Mouse (Mus musculus) natural killer cell, adult 2 months (primary cell): ENCODE results near the gene Dcun1d3.
A peak's percentile ranks its signal among the peaks of the same experiment; 100 is the strongest.

Experiments
- DNase-seq, 2 experiments: peaks; one replicate each; pipeline ENCODE4 v3.0.0; 2022; ENCODE audit warnings: low spot score in 2 of 2

Dcun1d3 gene

DNA sequence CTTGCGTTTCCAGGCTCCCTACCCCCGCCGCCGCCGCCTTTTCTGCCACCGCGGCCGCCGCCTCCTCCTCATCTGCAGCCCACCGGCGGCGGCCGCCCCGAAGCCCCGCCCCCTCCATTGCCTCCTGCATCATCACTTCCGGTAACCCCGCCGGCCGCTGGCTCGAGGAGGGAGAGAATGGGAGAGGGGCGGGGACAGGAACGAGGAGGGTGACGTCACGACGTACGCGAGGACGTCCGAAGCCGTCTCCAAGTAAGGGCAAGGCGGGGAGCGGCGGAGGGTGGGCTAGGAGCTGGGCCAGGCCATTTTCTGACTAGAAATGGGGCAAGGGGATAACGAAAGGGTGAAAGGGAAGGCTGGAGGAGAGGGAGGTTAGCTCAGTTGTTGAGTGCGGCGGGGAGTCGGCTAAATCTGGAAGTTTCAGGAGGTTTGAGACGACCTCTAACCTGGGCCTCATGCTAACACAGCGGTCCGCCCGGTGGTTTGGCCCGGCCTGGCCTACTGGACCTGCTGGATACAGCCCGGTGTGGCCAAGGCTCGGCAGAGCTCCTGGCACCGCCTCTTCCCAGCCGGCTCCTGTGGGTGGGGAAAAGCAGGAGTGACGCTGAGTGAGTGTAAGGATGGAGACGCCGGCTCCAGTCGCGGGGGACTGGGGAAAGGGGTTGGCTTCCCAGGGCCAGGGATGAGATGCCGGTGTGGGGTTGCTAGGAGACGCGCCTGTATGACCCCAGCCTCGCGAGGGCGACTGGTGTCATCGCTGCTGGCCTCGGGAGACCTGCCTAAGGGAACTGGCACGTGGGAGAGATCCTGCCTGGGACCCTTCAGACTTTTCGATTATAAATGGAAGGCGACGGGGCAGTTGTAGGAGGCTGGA lies at the start of gene Dcun1d3, which contains the start of gene Lyrm1:
Dcun1d3 (minus strand) TSS at position 660 of the 874 bp plus-strand sequence.
Lyrm1 (plus strand) TSS at position 223 of the 874 bp plus-strand sequence.
- DNase-seq: peak; percentile 95

DNA sequence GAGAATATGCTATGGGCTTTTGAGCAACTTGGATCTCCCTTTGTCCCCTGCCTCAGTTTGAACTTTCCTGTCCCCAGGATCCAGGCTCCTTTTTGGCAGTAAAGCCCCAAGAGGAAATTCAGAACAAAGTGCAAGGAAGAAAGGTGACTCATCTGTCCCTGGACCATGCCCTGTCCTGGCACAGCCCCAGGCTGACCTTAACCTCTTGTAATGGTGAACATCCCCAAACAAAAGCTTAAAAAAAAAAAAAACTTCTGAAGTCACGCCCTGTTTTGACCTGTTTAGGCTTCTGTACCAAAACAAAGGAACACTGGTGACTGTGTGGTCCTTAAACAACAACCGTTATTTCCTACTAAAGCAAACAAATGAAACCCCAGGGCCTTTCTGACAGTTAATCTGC lies 45.5 kb upstream of the Dcun1d3 start:
- DNase-seq: no peak

DNA sequence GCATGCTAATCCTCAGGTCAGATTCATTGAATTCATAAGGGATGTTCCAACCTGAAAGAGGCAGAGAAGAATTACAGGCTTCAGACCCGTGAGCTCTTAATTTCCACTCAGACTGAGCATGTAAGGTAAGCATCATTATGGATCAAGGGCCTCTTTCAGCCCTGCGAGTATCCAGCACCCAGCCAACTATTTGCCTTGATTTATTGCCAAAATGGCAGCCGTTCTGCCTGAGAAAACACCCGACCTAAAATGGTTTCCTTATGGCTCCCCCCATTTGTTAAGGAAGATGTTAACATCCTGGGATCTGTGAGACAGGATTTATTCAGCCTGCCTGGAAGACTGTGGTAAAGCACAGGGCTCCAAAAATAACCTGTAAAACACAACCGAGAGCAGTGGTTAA lies 40.9 kb upstream of the Dcun1d3 start:
- DNase-seq: no peak

DNA sequence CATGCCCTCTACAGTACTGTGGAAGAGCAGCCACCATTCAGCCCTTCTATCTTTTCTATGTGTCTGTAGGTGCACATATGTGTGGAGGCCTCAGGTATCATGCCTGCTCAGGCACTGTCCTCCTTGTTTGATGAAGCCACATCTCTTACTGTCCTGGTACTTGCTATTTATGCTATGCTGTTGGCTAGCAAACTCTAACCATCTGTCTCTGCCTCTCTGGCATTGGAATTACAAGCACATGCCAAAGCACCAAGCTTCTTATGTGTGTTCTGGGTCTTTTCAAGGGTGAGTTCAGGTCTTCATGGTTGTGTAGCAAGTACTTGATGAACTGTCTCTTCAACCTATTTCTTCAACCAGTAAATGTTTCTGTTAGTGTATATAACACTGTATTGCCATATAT lies 40.2 kb upstream of the Dcun1d3 start:
- DNase-seq: no peak

DNA sequence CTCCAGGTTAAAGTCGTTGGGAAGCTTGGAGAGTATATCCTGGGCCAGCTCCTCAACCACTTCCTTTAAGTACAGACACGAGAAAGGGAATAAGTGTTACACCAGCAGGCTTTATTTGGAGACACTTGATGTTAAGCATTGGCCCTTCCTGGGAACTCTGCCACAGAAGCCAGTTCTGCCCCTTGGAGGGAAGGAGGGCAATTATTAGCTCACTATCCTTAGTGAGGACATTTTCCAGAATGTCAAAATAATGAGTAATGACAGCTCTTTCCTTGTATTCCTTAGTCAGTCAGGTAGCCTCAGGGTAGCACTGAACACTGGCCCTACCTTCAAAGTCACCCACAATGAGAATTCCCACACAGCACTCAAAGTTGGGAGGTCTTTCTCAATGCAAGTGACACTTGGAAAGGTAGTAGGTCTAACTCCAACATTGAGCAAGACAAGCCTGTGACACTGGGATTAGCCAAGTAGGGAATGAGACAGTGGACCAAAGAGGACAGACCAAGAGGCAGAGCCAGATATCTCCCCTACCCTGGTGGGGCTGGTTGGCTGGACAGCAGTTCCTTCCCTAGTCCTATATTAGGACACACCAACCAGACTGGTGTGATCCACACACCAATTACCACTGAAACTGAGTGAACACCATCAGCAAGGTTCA lies 32.8 kb upstream of the Dcun1d3 start:
- no peak for DNase-seq

DNA sequence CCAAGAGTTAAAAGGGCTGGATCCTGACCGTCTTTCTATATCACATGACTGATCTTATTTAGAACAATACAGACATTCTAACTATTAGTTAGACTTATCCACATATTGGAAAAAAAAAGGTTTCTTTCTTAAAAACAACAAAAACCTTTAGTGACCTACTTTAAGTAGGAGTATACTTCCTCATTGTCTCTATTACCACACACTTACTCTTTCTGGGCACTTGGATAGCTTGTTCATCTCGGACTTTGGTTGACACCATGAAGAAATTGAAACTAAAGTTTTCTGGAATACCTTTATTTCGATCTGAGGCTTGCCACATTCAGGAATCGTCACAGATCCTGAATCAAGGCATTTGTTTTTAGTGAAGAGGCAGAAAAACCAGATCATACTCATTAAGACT lies 25.0 kb upstream of the Dcun1d3 start:
- no peak for DNase-seq

DNA sequence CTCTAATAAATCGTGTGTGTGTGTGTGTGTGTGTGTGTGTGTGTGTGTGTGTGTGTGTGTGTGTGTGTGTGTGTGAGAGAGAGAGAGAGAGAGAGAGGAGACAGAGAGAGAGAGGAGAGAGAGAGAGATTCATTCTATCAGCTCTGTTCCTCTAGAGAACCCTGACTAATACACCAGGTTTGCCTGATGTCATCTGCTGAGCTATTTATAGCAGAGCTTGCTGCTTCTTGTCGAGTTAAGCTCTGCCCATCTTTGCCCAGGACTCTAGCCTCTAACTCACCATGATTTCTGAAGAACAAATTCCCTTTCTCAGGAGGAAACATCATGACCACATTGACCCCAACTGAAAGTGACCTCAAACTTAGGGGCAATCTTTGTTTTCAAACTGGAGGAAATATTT lies 24.4 kb upstream of the Dcun1d3 start:
- no peak for DNase-seq

DNA sequence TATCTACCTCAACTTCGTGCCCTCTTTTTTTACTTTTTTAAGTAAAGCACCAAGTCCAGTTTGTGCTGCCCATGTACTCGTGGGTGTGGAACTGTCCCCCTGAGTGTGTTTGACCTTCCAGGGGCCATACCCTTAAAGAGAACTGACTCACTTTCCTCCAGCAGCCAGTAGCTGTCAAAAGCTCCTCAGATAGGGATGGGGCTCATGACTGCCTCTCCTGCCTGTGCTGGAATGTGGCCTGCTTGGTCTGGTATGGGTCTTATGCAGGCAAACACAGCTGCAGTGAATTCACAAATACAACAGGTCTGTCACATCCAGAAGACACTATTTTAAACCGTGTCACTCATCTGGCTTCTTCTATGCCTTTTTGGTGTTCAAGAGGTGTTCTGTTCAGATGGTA lies 15.6 kb upstream of the Dcun1d3 start:
- DNase-seq: no peak

DNA sequence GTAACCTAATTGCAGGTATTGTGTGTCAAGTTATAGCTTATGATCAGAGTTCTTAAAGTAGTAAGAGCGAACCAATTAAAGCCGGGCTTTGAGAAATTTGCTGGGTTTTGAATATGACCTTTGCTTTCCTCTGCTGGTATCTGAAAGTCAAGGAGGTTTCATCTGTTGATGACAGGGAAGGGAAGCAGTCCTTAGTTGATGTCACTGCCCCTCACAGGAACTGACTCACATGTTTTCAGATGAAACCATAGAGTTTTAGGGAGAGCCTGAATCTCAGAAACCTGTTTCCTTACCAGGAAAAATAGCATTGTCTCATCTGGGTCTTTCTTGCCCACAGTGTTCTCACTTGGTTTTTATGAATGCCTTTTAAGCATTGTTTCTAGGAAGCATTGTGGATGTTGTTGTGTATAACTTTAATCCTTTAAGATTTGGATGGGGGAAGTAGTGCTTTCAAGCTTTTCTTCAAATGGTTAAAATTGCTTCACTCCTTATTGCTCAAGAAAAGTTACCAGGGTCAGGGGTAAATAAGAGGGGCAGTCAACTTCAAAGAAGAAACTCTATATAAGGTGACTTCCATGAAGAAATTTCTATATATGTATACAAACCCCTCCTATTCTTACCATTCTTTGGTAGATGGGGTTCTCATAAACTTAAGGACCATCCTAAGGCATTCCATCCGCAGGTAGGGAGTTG lies 10.6 kb upstream of the Dcun1d3 start:
- no peak for DNase-seq

DNA sequence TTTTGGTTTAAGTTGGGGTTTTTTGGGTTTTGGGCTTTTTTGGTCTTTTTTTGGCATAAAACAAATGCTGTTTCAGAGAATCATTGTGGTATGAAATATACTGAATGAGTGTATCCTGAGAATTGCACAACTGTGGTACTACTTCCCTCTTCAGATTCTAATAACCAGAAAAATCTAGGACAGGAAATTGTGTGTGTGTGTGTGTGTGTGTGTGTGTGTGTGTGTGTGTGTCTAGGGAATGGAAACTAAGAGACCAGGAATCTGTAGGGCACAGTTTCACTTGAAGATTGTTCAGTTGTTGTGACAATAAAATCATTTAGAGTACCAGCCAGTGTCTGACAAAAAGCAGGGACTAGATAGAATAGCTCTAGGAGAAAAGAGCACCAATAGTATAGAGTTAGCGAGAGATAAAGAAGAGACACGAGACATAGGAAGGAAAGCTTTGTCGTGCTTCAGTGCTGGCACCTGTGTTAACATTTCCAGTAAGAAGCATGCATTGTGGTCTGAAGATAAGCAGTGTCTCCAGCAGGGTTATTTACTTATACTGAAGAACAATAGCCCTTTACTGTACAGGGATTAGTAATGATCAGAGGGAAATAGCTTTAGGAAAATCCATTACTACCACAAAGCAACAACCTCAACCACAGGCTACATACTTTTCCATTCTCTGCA lies 3.4 kb upstream of the Dcun1d3 start:
- DNase-seq: no peak

DNA sequence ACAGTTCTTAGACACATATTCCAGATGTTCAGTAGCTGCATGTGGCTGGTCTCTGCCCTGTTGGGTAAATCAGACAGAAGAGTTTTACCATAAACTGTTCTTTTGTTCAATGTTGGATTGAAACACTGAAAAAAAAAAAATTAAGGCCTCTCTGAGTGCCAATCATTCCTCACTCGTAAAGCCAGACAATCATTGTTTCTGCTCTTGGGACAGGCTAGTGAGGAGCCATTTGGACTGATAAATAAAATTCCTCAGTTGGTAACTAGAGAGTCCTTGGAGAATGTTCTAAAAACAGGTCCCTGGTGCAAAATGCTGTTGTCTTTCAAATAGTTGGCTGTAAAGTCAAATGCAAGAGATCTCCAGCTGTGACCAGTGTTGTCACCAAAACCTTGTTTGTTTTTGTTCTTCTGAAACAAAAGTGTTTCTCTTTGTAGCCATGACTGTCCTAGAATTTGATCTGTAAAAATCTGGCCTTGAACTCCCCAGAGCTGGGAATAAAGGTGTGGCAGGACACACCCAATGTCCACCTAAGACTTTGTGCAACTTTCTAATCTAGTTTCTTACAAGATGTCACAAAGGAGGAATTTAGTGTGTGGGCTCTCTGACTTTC lies 2.3 kb upstream of the Dcun1d3 start:
- DNase-seq: no peak

DNA sequence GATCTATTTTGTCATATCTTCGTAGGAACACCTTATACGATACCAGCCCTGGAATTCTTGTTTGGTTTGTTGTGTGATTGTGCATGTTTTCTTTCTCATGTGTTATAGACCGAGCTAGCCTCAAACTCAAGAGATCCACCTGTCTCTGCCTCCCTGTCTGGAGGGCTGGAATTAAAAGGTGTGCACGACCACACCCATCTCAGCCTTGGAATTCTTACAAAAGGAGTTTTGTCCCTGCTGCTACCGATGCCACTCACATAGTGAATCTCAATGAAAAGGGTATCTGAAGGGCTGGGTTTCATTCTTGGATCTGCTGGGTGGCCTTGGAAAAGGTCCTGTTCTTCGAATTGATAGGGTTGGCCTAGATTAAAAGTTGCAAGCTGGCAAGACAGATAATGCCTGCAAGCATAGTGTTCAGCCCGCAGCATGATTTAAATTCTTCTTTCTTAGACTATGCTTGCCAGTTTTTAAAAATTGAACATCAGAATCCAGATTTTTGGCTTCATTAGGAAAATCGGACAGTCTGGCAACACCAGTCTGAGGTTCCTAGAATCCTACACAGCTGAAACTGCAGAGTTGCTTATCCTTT lies 1.5 kb upstream of the Dcun1d3 start:
- DNase-seq: no peak

DNA sequence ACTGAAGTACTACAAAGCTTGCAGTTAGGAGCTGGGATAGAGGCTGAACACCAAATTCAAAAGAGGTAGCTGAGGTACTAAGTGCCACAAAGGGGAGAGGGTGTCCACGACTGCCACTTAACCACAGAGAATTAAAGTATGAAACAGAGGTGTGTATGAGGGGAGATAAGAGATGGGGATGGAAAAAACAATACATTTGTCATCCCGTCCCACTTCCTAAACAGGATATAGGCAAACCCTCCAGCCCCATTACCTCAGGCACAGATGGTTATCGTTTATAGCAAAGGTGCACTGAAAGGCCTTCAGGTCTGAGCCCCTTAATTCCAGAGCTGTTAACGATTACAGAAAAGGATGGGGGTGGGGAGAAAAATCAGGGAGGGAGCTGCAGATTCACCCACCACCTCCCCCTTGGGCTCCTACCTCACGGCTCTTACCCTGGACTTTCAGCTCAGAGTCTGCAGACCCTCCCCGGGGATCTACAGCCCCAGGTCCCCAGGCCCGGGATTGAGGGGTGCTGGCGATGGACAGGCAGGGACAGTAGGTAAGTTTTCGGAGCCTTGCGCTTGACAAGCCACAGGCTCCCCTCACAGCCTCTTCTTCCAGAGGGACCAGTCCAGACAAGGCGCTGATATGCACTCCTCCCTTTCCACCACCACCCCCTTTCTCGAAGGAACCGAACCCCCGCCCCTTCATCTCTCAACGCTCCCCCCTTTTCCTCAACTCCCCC lies 1.1 kb downstream of the Dcun1d3 start:
- peak; percentile 1 to 4 for DNase-seq

DNA sequence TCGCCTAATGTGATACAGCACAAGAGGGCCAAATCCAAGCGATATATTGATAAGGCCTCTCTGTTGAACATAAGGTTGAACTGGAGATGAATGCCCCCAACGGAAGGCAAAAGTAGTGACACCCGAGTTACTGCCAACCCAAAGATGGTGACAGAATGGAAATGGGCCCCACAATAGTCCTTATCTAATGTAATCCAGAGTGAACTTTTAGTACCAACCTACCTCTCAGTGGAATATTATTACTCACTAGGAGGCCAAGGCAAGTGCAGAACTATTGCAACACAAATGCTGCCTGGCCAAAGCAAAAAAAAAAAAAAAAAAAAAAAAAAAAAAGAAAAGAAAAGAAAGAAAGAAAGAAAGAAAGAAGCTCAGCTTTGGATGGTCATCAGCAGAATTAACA lies 3.4 kb downstream of the Dcun1d3 start:
- DNase-seq: no peak

DNA sequence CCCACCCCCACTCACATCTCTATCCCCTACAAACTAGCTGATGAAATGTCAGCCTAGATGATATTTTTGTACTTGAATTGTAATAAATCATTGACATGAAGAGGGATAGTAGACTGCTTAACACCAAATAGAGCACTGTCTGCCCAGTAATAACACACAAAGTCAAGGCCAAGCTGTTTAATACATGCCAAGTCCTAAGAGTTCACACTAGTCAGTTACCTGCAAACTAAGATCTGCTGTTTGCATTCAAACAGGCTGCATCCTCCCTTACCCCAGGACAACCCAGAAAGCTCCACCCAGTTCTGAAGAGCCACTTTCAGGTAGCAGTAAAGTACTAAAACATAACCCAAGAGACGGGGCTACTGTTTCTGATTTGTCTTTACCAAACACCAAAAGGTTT lies 3.9 kb downstream of the Dcun1d3 start:
- no peak for DNase-seq

DNA sequence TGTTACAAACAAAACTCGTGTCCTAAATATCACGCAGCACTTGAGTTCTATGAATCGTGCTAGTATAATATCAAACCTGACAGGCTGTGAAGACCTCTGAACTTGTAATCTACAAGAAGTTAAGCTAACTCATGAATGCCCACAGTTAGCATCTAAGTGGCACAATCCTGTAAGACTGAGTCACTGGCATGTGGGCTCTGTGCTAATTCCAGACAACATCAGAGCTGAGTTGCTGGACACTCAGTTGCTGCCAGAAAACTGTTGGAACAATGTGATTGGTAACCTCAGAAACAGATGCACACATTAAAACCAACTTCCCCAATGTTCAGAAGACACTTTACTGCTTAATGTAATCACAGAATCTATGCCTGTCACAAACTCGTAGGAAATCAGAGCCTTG lies 8.2 kb downstream of the Dcun1d3 start:
- no peak for DNase-seq

DNA sequence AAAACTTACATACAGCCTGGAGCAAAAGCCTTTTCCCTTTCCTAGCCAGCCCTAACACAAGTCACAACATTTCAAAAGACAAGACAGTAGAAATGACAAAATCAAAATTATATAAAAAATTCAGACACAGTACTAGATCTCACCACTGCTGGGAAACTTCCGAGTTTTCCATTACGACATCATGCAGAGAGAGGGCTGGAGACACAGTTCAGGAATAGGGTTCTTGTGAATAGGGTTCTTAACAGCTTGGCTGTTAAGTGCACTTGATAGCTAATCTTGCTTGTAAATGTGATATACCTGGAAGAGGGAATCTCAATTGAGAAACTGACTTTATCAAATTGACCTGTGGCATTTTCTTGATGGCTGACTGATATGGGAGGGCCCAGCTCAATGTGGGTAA lies 14.9 kb downstream of the Dcun1d3 start:
- no peak for DNase-seq

DNA sequence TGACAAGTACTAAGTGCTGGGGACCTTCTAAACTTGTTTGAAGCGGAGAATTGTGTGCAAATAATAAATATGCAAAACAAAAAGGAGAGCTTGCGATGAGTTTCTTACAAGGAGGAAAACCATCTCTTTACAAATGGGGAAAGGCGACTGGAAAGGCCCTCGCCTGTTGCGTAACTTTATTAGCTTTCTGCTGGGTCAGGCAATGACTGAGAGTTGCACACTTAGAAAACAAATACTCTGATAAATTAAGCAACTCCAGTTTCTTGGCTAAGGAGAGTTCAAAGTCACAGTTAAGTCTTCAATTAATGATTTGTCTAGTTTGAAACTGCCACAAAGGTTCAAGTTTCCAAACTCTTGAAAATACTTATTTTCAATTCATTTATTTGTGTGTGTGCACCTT lies 15.8 kb downstream of the Dcun1d3 start:
- DNase-seq: no peak

DNA sequence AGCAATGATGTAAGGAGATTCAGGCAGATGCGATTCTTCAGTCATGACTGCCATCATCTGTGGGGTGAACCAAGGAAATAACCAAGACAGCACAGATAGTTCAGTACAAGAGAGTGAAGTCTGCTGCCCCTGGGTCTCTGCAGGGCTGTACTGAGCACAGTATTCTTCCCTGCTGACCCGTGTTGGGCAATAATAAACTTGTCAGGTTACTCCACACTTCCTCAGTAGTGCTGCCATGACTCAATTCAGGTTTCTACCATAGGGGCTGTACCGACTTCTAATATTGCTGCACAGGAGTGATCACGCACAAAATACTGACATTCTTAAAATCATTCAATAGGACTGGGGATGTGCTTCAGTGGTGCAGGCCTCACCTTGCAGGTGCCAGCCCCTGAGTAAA lies 16.9 kb downstream of the Dcun1d3 start:
- no peak for DNase-seq

DNA sequence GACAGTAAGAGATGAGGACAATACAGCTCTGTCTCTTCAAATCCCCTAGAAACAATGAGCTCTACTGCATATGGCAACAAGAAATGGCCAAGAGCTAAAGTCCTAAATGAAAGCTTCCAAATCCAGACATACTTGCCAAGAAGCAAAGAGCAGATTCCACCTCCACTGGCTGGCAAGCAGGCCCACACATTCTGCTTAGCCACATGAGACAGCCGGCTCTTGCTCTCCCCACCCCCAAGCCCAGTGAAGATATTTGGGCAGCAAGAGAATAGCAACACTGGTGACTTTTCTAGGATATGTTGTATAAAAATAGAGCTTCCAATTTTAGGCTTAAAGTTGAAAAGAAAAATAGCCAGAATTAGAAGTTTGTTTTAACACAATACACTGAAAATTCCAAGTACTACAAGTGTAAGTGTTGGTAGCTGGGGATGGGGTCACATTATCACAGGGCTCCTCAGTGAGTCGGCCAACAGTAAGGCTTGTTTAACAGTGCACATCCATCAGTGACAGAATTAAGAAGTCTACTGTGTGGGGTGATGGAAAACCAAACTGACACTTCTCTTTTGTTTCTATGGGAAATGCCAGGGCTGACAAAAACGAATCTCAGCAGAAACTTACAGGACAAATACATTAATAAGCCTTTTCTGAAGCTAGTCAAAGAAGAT lies 20.2 kb downstream of the Dcun1d3 start:
- DNase-seq: no peak
